Mouse (Mus musculus) bone marrow, adult 2 months (tissue): ENCODE measurements around the gene Fcna.

ENCODE experiments used
- CTCF ChIP-seq: fragments of 200-500 bp; IDR thresholded peaks from 2 replicates; pipeline ENCODE4 v1.5.1; 2011; ENCODE audit warnings: low read length, control low read depth; ENCODE audit not compliant: control insufficient read depth, insufficient read depth
- POLR2A ChIP-seq: fragments of 200-500 bp; IDR thresholded peaks from 2 replicates; pipeline ENCODE4 v1.6.1; 2011; ENCODE audit warnings: low read depth, mild to moderate bottlenecking, control low read depth, low read length, borderline replicate concordance; ENCODE audit not compliant: control insufficient read depth

- TF ChIP-seq CTCF, result no peak
- no peak for TF ChIP-seq POLR2A
Measured at GRCm38 (mm10) chr2:25583571-25583970, 44.3 kb downstream of the Fcna start.
